Mouse (Mus musculus): Measurements from ENCODE around the gene Ubd. TPM values are rescaled to one million over a fixed set of nuclear protein-coding genes. Genes with fewer than 3 reads are reported as not detected.
A peak's percentile ranks its signal among the peaks of the same experiment; 100 is the strongest.
"Not testable (repeated sequence)": the region's sequence is repeated elsewhere in the genome, so short reads cannot be mapped to it uniquely, and the experiment has no call there.

Gene Ubd
- polyA plus RNA-seq, 1 experiment from 2014 or later, result not detected

DNA sequence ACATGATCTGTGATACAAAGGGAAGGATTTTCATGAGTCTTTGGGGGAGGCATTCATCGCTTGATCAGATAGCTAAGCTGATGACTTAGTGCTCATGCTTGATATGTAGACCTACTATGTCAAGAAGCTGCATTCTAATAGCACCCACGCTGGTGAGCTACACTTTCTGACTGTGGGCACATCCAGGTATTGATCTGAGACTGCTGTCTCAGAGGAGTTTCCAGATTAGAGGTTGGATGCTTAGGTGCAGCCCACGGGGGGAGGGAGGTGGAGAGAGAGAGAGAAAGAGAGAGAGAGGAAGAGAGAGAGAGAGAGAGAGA, 10.2 kb downstream of the Ubd start:
- no peak overlapping the region for H3K4me3 ChIP-seq (ENCODE audit: low read length)
- no peaks in the 10 kb centered on the region for H3K4me1 ChIP-seq (ENCODE audit: insufficient read depth, low read length)
- 36% methylated on average over 3 of the region's 3 CpGs for WGBS
- H3K27ac ChIP-seq (ENCODE audit: low read length), result no peak overlapping the region
- H3K36me3 ChIP-seq (ENCODE audit: insufficient read depth, low read length), result no peaks in the 10 kb centered on the region
- H3K9ac ChIP-seq (replicated peaks; ENCODE audit: low read length), result no peak overlapping the region
- peaks cover 4% of the 10 kb centered on the region; the same call in 1 of the 2 replicates for H3K27me3 ChIP-seq (ENCODE audit: insufficient read depth, low read length)
- H3K9me3 ChIP-seq (ENCODE audit: low read length), result no peaks in the 10 kb centered on the region
- no peak overlapping the region for H3K4me2 ChIP-seq (replicated peaks; ENCODE audit: low read depth, low read length)
- ATAC-seq (ENCODE audit: low FRiP score, low TSS enrichment), result no peak

DNA sequence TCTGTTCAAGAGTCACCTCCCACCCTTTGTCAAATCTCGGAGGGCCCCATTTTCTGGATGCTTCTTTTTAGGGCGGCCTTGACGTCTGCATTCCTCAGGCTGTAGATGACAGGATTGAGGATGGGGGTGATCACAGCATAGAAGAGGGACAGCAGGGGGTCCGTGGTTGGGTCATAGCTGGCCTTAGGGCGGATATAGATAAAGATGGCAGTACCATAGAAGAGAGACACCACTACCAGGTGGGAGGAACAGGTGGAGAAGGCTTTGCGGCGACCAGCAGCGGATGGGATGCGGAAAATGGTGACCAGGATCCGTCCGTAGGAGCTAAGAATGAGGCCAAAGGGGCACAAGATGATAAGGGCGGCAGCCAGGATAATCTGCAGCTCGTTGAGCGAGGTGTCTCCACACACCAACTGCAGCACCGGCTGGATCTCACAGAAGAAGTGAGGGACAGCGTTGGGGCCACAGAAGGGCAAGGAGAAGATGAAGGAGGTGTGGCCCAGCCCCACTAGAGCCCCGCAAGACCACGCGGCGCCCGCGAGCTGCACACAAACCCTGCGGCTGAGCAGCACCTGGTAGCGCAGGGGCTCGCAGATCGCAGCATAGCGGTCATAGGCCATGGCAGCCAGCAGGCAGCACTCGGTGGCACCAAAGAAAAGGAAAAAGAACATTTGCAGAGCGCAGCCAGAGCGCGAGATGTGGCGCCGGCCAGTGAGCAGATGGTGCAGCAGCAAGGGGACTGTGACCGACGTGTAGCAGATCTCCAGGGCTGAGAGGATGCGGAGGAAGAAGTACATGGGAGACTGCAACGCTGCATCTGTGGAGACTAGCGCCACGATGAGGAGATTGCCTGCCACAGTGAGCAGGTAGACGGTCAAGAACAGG, 17.4 kb downstream of the Ubd start:
- Histone ChIP-seq H3K4me1 (ENCODE audit: insufficient read depth, low read length) (no peaks in the 10 kb centered on the region), H3K4me3 (ENCODE audit: low read length) (0 out of 2 replicates have a peak overlapping the region, but pooled peaks have one; percentile 13), H3K9ac (replicated peaks; ENCODE audit: low read length) (no peak overlapping the region), H3K9me3 (ENCODE audit: low read length) (no peaks in the 10 kb centered on the region), H3K27me3 (ENCODE audit: insufficient read depth, low read length) (peaks cover 18% of the 10 kb centered on the region), H3K36me3 (ENCODE audit: insufficient read depth, low read length) (no peaks in the 10 kb centered on the region), H3K4me2 (replicated peaks; ENCODE audit: low read depth, low read length) (peak overlapping the region; percentile 41), H3K27ac (ENCODE audit: low read length) (no peak overlapping the region)
- 17% methylated on average over 40 of the region's 40 CpGs for WGBS
- ATAC-seq (ENCODE audit: low FRiP score, low TSS enrichment), result no peak

DNA sequence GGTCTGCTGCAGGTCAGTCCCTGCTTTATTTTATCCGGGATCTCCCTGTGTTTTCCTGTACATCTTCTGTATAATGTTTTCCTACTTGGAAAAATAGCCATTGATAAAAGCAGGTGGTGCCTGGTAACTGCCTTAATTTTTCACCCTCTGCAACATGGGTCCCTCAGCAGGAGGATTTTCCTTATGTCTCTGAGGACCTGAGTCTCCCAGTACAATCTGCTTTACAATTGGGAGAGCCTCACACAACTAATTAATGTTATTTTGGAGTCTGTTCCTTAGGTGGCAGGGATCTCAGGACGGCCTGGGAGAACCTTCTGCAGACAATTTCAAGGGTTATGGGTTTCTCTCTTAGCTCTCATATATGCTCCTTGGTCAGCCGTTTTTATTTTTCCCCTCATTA, 19.3 kb downstream of the Ubd start, which contains the start of gene Olfr95:
Gene Olfr95 (minus strand): TSS at position 101 of the 400 bp plus-strand sequence.
- Histone ChIP-seq H3K36me3 (ENCODE audit: insufficient read depth, low read length) (no peaks in the 10 kb centered on the region), H3K4me2 (replicated peaks; ENCODE audit: low read depth, low read length) (no peak within 1 kb of the TSS), H3K4me1 (ENCODE audit: insufficient read depth, low read length) (no peaks in the 10 kb centered on the region), H3K4me3 (ENCODE audit: low read length) (no peak within 1 kb of the TSS), H3K9me3 (ENCODE audit: low read length) (peaks cover 4% of the 10 kb centered on the region; the same call in 1 of the 2 replicates), H3K27ac (ENCODE audit: low read length) (no peak within 1 kb of the TSS), H3K27me3 (ENCODE audit: insufficient read depth, low read length) (peaks cover 18% of the 10 kb centered on the region), H3K9ac (replicated peaks; ENCODE audit: low read length) (no peak within 1 kb of the TSS)
- ATAC-seq (ENCODE audit: low FRiP score, low TSS enrichment), result no peak
- 65% methylated on average over 3 of the region's 3 CpGs for WGBS

DNA sequence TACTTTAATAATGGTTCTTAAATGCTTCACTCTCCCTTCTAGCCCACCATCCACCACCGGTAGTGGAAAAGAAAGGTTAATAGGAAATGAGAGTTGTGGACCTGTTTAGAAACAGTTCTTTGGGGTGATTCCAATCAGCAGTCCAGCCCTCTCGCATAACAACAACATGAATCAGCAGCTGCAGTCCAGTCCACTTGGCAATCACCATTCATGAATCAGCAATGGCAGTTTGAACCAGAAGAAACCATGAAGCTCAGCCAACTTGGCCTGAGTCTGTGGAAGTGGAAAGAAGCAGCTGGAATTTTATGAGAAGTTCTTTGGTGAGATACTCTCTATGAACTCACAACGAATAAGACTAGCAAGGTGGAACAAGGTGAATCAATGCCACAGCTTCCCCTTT, 24.8 kb downstream of the Ubd start:
- Histone ChIP-seq H3K36me3 (ENCODE audit: insufficient read depth, low read length) (no peaks in the 10 kb centered on the region), H3K4me1 (ENCODE audit: insufficient read depth, low read length) (no peaks in the 10 kb centered on the region), H3K4me2 (replicated peaks; ENCODE audit: low read depth, low read length) (no peak overlapping the region), H3K27ac (ENCODE audit: low read length) (no peak overlapping the region), H3K4me3 (ENCODE audit: low read length) (no peak overlapping the region), H3K9ac (replicated peaks; ENCODE audit: low read length) (no peak overlapping the region), H3K9me3 (ENCODE audit: low read length) (peaks cover 7% of the 10 kb centered on the region; the same call in 1 of the 2 replicates), H3K27me3 (ENCODE audit: insufficient read depth, low read length) (no peaks in the 10 kb centered on the region)
- no peak for ATAC-seq (ENCODE audit: low FRiP score, low TSS enrichment)
- WGBS, result 72% methylated on average over 3 of the region's 3 CpGs

DNA sequence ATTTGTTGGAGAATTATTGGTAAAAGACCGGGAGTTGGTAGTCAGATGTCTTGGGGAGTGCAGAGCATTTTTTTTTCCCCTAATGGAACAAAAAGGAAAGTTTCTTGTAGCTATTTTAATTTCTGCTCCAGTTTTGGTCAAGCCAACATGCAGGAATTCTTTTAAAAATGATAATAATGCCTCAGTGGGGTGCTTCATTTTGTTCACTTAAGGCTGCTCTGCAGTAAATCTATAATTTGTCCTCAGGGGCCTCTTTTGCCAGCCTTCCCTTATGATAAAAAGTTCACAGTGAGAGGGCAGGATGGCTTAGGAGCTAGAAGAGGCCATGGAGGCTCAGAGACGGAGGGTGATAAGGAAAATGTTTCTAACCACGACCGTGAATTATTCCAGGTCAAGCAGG, 26.2 kb downstream of the Ubd start, which contains the start of gene Olfr96:
Gene Olfr96 (plus strand): TSS at position 301 of the 400 bp plus-strand sequence.
- 64% methylated on average over 4 of the region's 4 CpGs for WGBS
- no peaks in the 10 kb centered on the region for H3K27me3 ChIP-seq (ENCODE audit: insufficient read depth, low read length)
- H3K27ac ChIP-seq (ENCODE audit: low read length), result no peak within 1 kb of the TSS
- peaks cover 7% of the 10 kb centered on the region; the same call in 1 of the 2 replicates for H3K9me3 ChIP-seq (ENCODE audit: low read length)
- H3K4me2 ChIP-seq (replicated peaks; ENCODE audit: low read depth, low read length), result no peak within 1 kb of the TSS
- no peak within 1 kb of the TSS for H3K4me3 ChIP-seq (ENCODE audit: low read length)
- H3K9ac ChIP-seq (replicated peaks; ENCODE audit: low read length), result no peak within 1 kb of the TSS
- no peak for ATAC-seq (ENCODE audit: low FRiP score, low TSS enrichment)
- H3K36me3 ChIP-seq (ENCODE audit: insufficient read depth, low read length), result no peaks in the 10 kb centered on the region
- no peaks in the 10 kb centered on the region for H3K4me1 ChIP-seq (ENCODE audit: insufficient read depth, low read length)

DNA sequence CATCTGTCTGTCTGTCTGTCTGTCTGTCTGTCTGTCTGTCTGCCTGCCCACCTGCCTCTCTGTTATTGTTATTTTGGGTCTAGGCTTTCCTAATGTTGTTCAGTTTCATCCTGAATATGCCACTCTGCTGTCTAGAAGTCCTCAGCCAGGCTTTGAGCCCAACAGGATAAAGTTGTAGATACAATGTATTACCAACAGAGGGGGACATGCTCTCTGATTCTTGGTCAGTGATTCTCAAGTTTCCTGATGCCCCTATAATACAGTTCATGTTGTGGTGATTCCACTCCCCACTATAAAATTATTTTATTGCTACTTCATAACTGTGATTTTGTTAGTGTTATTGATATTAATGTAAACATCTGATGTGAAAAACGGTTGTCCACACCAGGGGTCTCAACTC, 28.2 kb downstream of the Ubd start:
- no peak overlapping the region for H3K9ac ChIP-seq (replicated peaks; ENCODE audit: low read length)
- ATAC-seq (ENCODE audit: low FRiP score, low TSS enrichment), result no peak
- peaks cover 7% of the 10 kb centered on the region; the same call in 1 of the 2 replicates for H3K9me3 ChIP-seq (ENCODE audit: low read length)
- H3K27ac ChIP-seq (ENCODE audit: low read length), result no peak overlapping the region
- 31% methylated on average over 1 of the region's 1 CpGs for WGBS
- H3K27me3 ChIP-seq (ENCODE audit: insufficient read depth, low read length), result no peaks in the 10 kb centered on the region
- H3K4me2 ChIP-seq (replicated peaks; ENCODE audit: low read depth, low read length), result no peak overlapping the region
- no peaks in the 10 kb centered on the region for H3K36me3 ChIP-seq (ENCODE audit: insufficient read depth, low read length)
- H3K4me1 ChIP-seq (ENCODE audit: insufficient read depth, low read length), result no peaks in the 10 kb centered on the region
- no peak overlapping the region for H3K4me3 ChIP-seq (ENCODE audit: low read length)

DNA sequence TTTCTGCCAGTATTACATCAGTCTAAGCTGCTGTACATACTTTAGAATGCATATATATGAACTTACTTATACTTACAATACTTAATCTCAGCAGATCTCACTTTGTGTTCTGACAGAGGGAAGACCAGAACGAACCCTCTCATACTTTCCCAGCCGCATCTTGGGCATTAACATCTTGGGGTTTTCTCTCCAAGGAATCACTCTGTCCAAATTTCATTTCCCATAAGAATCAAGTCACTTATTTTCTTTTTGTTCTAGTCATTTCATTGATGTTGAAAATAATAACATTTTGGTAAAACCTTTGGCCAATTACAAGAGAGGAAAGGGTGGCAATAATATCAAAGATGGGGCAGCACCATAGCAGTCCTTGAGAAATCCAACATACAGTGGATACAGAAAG, 43.5 kb downstream of the Ubd start, which contains the start of gene Olfr97:
Gene Olfr97 (minus strand): TSS at position 101 of the 400 bp plus-strand sequence.
- not testable (repeated sequence) for H3K4me1 ChIP-seq (ENCODE audit: insufficient read depth, low read length); H3K4me3 ChIP-seq (ENCODE audit: low read length); H3K27me3 ChIP-seq (ENCODE audit: insufficient read depth, low read length); H3K36me3 ChIP-seq (ENCODE audit: insufficient read depth, low read length); H3K9ac ChIP-seq (replicated peaks; ENCODE audit: low read length); H3K4me2 ChIP-seq (replicated peaks; ENCODE audit: low read depth, low read length); H3K27ac ChIP-seq (ENCODE audit: low read length); H3K9me3 ChIP-seq (ENCODE audit: low read length); ATAC-seq (ENCODE audit: low FRiP score, low TSS enrichment)
- 76% methylated on average over 2 of the region's 2 CpGs for WGBS

DNA sequence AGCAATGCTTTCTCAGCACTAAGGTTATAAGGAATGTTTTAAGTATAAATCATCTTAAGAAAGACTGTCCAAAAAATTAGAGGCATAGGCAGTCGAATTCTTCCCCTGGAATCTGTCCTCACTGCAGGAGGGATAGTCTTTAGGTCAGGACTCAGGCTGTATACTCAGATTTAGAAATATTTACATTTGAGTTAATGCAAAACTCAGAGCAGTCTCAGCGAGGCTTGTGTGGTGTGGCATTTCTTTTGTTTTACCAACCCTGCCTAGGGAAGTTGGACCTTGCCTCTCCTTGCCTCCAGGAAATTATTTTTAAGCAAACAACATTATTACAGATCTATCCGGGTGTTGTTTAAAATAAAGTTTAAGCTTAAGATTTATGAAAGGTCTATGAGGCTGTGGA, 48.5 kb downstream of the Ubd start:
- no peaks in the 10 kb centered on the region for H3K36me3 ChIP-seq (ENCODE audit: insufficient read depth, low read length)
- H3K4me2 ChIP-seq (replicated peaks; ENCODE audit: low read depth, low read length), result no peak overlapping the region
- H3K4me3 ChIP-seq (ENCODE audit: low read length), result no peak overlapping the region
- no peak overlapping the region for H3K9ac ChIP-seq (replicated peaks; ENCODE audit: low read length)
- H3K27me3 ChIP-seq (ENCODE audit: insufficient read depth, low read length), result no peaks in the 10 kb centered on the region
- no peaks in the 10 kb centered on the region for H3K4me1 ChIP-seq (ENCODE audit: insufficient read depth, low read length)
- H3K27ac ChIP-seq (ENCODE audit: low read length), result no peak overlapping the region
- no peak for ATAC-seq (ENCODE audit: low FRiP score, low TSS enrichment)
- H3K9me3 ChIP-seq (ENCODE audit: low read length), result no peaks in the 10 kb centered on the region
- 51% methylated on average over 3 of the region's 3 CpGs for WGBS

All from kidney, embryonic 16.5 days (tissue).